ENCODE assay signal across 8 mouse cellular contexts in genomic region chrX:134540414-134541135, GRCm38 (mm10). TPM values are rescaled to one million over a fixed set of nuclear protein-coding genes. Genes with fewer than 3 reads are reported as not detected.
DNase-seq lines count a peak whose midpoint lies in the region; ATAC-seq and TF ChIP-seq lines count a peak whose summit lies in the region.

No protein-coding gene starts in this region.

- peak overlapping the region; percentile 64 for H3K9ac ChIP-seq in forebrain, embryonic 13.5 days

- H3K27ac ChIP-seq in gastrocnemius, adult 2 months, result peak overlapping the region; percentile 94
- H3K27ac ChIP-seq in forebrain, embryonic 13.5 days, result no peak overlapping the region

- peak overlapping the region; percentile 64 for H3K4me2 ChIP-seq in forebrain, embryonic 13.5 days

- intact Hi-C loops in gastrocnemius, adult 2 months (cut with DNase I), result loop anchor here (5.0 kb wide), 1 partner anchor 47 kb away; the partner anchor contains the start of gene Rpl36a

- ATAC-seq in forebrain, embryonic 13.5 days, result no peak

- no peaks in the 10 kb centered on the region for H3K4me1 ChIP-seq in forebrain, embryonic 13.5 days

- no peak for DNase-seq in gastrocnemius, adult 2 months
- no peak for DNase-seq in gastrocnemius, adult 8-10 months (ENCODE audit: low spot score in 2 of 2)
- DNase-seq in MEL-GATA-1-ER (ENCODE audit: extremely low read depth, low read depth), result peak; percentile 46
- DNase-seq in kidney, adult 8-10 months, result peak; percentile 8 to 17
- peak; percentile 5 for DNase-seq in mesoderm, embryonic 11.5 days (ENCODE audit: low read depth, low spot score)
- DNase-seq in urinary bladder, postnatal 4 days (ENCODE audit: low spot score in 2 of 2), result no peak
- DNase-seq in cerebellum, adult 9-10 months, result no peak

- TF ChIP-seq CTCF in gastrocnemius, adult 2 months (IDR thresholded peaks at IDR 0.05), result no peak

- no peaks in the 10 kb centered on the region for H3K27me3 ChIP-seq in forebrain, embryonic 13.5 days

- peak overlapping the region; percentile 82 for H3K4me3 ChIP-seq in gastrocnemius, adult 2 months
- peak overlapping the region; percentile 52 for H3K4me3 ChIP-seq in forebrain, embryonic 13.5 days

- no peaks in the 10 kb centered on the region; the same call in 1 of the 2 replicates for H3K36me3 ChIP-seq in forebrain, embryonic 13.5 days (ENCODE audit: poor library complexity, severe bottlenecking)

- H3K9me3 ChIP-seq in forebrain, embryonic 13.5 days (replicated peaks), result no peaks in the 10 kb centered on the region

- 30% methylated on average over 12 of the region's 12 CpGs for WGBS in forebrain, embryonic 13.5 days

RNA-seq across cellular contexts. Expression of gene Timm8a1, which starts 1.1 kb away (rescaled TPM):
- 10 to 100 TPM in 1 of 2 experiments, 1 to 10 TPM in 1; 8.8 to 17.0 TPM for total RNA-seq in gastrocnemius, adult 2 months (2021)
- 10 to 100 TPM in 1 of 4 experiments, 1 to 10 TPM in 3; 7.9 to 12.2 (median 9.1) TPM for total RNA-seq in gastrocnemius, adult 8-10 months (2022)
- 56.7 and 60.7 TPM in 2 replicates for polyA plus RNA-seq in forebrain, embryonic 13.5 days (2015; fragmentation: Nextera tagmentation; extraction: Ambion mirVana)

RNA-seq across cellular contexts. Expression of gene Btk, which starts 42.8 kb away (rescaled TPM):
- under 1 TPM; 0.22 to 0.23 TPM for total RNA-seq in gastrocnemius, adult 2 months (2021)
- total RNA-seq in gastrocnemius, adult 8-10 months (2022), result under 1 TPM in 2 of 4 experiments, not detected in 2; 0.22 to 0.27 TPM
- 0.21 and 0.24 TPM in 2 replicates for polyA plus RNA-seq in forebrain, embryonic 13.5 days (2015; fragmentation: Nextera tagmentation; extraction: Ambion mirVana)

RNA-seq across cellular contexts. Expression of gene Rpl36a, which starts 44.9 kb away (rescaled TPM):
- total RNA-seq in gastrocnemius, adult 2 months (2021), result 100 to 1,000 TPM in 1 of 2 experiments, 10 to 100 TPM in 1; 93.2 to 124 TPM
- total RNA-seq in gastrocnemius, adult 8-10 months (2022), result 100 to 1,000 TPM in 3 of 4 experiments, 10 to 100 TPM in 1; 80.7 to 125 (median 107) TPM
- 264 and 325 TPM in 2 replicates for polyA plus RNA-seq in forebrain, embryonic 13.5 days (2015; fragmentation: Nextera tagmentation; extraction: Ambion mirVana)

Comparison
In these comparisons a context has a peak if more than half of its experiments do, and no peak if none do; other contexts are left out.
1. DNase-seq: peak in MEL-GATA-1-ER (single experiment), kidney, adult 8-10 months (2 of 2) and mesoderm, embryonic 11.5 days (single experiment); none in gastrocnemius, adult 2 months (single experiment), gastrocnemius, adult 8-10 months (0 of 2), urinary bladder, postnatal 4 days (0 of 2) and cerebellum, adult 9-10 months (single experiment).